Mouse (Mus musculus) MEL (cell line): ENCODE measurements around the gene Myocd. TPM values are rescaled to one million over a fixed set of nuclear protein-coding genes. Genes with fewer than 3 reads are reported as not detected.

Source experiments
- DNase-seq: peaks from one replicate; pipeline ENCODE4 v3.0.0; 2011; ENCODE audit warnings: low read depth, low spot score
- H3K27ac ChIP-seq: 2 replicates; pipeline ENCODE4 v1.5.1; 2012; ENCODE audit warnings: low read depth, mild to moderate bottlenecking, control low read depth, low read length, moderate library complexity; ENCODE audit not compliant: control insufficient read depth
- H3K27me3 ChIP-seq, 2 experiments: fragments of 150-350 bp in 1 of 2; sonication (generic) in 1 of 2; 2 replicates each; pipeline ENCODE4 v1.6.1; 2012; ENCODE audit warnings: low read length in 2 of 2, mild to moderate bottlenecking in 2 of 2, improper control_type of control experiment in 1 of 2, moderate library complexity in 1 of 2; ENCODE audit not compliant: insufficient read depth in 2 of 2, control insufficient read depth in 1 of 2
- H3K36me3 ChIP-seq, 2 experiments: 2 replicates each; pipeline ENCODE4 v1.6.1; 2012 to 2014; ENCODE audit warnings: low read length in 2 of 2, improper control_type of control experiment in 1 of 2, inconsistent platforms in 1 of 2, mild to moderate bottlenecking in 1 of 2; ENCODE audit not compliant: insufficient read depth in 2 of 2, control insufficient read depth in 1 of 2
- H3K4me1 ChIP-seq, 2 experiments: fragments of 150-350 bp in 1 of 2; sonication (generic) in 1 of 2; 2 replicates each; pipeline ENCODE4 v1.6.1; 2012; ENCODE audit warnings: low read length in 2 of 2, improper control_type of control experiment in 1 of 2, mild to moderate bottlenecking in 1 of 2; ENCODE audit not compliant: insufficient read depth in 2 of 2, control insufficient read depth in 1 of 2
- H3K4me3 ChIP-seq, 2 experiments: fragments of 150-350 bp in 1 of 2; sonication (generic) in 1 of 2; 2 replicates each; pipeline ENCODE4 v1.5.1; 2012; ENCODE audit warnings: low read depth in 2 of 2, low read length in 2 of 2, mild to moderate bottlenecking in 2 of 2, moderate library complexity in 2 of 2, control low read depth in 1 of 2, improper control_type of control experiment in 1 of 2; ENCODE audit not compliant: control insufficient read depth in 1 of 2, insufficient read depth in 1 of 2
- H3K79me2 ChIP-seq: 2 replicates; pipeline ENCODE4 v1.6.1; 2012; ENCODE audit warnings: mild to moderate bottlenecking, low read length, moderate library complexity; ENCODE audit not compliant: control insufficient read depth, poor library complexity, insufficient read depth
- H3K9ac ChIP-seq: 2 replicates; pipeline ENCODE4 v1.6.1; 2012; ENCODE audit warnings: low read depth, mild to moderate bottlenecking, control low read depth, low read length, moderate library complexity; ENCODE audit not compliant: control insufficient read depth, poor library complexity, severe bottlenecking
- H3K9me3 ChIP-seq: fragments of 150-350 bp; sonication (generic); replicated peaks from 2 replicates; pipeline ENCODE4 v1.6.1; 2012; ENCODE audit warnings: mild to moderate bottlenecking, low read length, improper control_type of control experiment, moderate library complexity; ENCODE audit not compliant: insufficient read depth
- CHD1 ChIP-seq: IDR thresholded peaks from 2 replicates; pipeline ENCODE4 v1.6.1; 2012; ENCODE audit warnings: low read depth, mild to moderate bottlenecking, inconsistent platforms, low read length, improper control_type of control experiment
- CHD2 ChIP-seq: IDR thresholded peaks from 2 replicates; pipeline ENCODE4 v1.6.1; 2011; ENCODE audit warnings: low read length, improper control_type of control experiment
- CTCF ChIP-seq, 3 experiments: IDR thresholded peaks in 2 of 3; conservative IDR thresholded peaks in 1 of 3; 2 replicates each; pipeline ENCODE4 v1.5.1; 2011 to 2012; ENCODE audit warnings: low read length in 3 of 3, low read depth in 2 of 3, mild to moderate bottlenecking in 2 of 3, improper control_type of control experiment in 1 of 3, inconsistent platforms in 1 of 3, mixed read lengths in 1 of 3, moderate library complexity in 1 of 3; ENCODE audit not compliant: control insufficient read depth in 1 of 3, insufficient read depth in 1 of 3, poor library complexity in 1 of 3, severe bottlenecking in 1 of 3
- EP300 ChIP-seq, 2 experiments: IDR thresholded peaks; 2 replicates each; pipeline ENCODE4 v1.6.1; 2011; ENCODE audit warnings: improper control_type of control experiment in 2 of 2, low read length in 2 of 2, low read depth in 1 of 2, mild to moderate bottlenecking in 1 of 2
- HCFC1 ChIP-seq: IDR thresholded peaks from 2 replicates; pipeline ENCODE4 v1.6.1; 2012; ENCODE audit warnings: low read depth, mild to moderate bottlenecking, inconsistent platforms, low read length, improper control_type of control experiment, moderate library complexity
- JUND ChIP-seq: IDR thresholded peaks from 2 replicates; pipeline ENCODE4 v1.6.1; 2011; ENCODE audit warnings: low read depth, mild to moderate bottlenecking, improper control_type of control experiment, low read length
- MAFK ChIP-seq: IDR thresholded peaks from 2 replicates; pipeline ENCODE4 v1.6.1; 2011; ENCODE audit warnings: low read depth, mild to moderate bottlenecking, low read length, improper control_type of control experiment, borderline replicate concordance
- MEF2A ChIP-seq: IDR thresholded peaks from 2 replicates; pipeline ENCODE4 v1.6.1; 2014; ENCODE audit warnings: low read depth, mild to moderate bottlenecking, inconsistent platforms, low read length, improper control_type of control experiment; ENCODE audit not compliant: poor library complexity, insufficient replicate concordance, severe bottlenecking; ENCODE audit errors: extremely low read depth
- NELFE ChIP-seq: IDR thresholded peaks from 2 replicates; pipeline ENCODE4 v1.6.1; 2011; ENCODE audit warnings: low read depth, low read length, improper control_type of control experiment
- POLR2A ChIP-seq, 2 experiments: IDR thresholded peaks; 2 replicates each; pipeline ENCODE4 v1.6.1; 2011 to 2012; ENCODE audit warnings: low read length in 2 of 2, mild to moderate bottlenecking in 2 of 2, control low read depth in 1 of 2, improper control_type of control experiment in 1 of 2, low read depth in 1 of 2, moderate library complexity in 1 of 2; ENCODE audit not compliant: control insufficient read depth in 1 of 2, insufficient read depth in 1 of 2, poor library complexity in 1 of 2
- RAD21 ChIP-seq: IDR thresholded peaks from 2 replicates; pipeline ENCODE4 v1.6.1; 2011; ENCODE audit warnings: mild to moderate bottlenecking, low read depth, low read length, improper control_type of control experiment
- RCOR1 ChIP-seq: IDR thresholded peaks from 2 replicates; pipeline ENCODE4 v1.6.1; 2012; ENCODE audit warnings: low read depth, mild to moderate bottlenecking, inconsistent platforms, low read length, improper control_type of control experiment
- SIN3A ChIP-seq: IDR thresholded peaks from 2 replicates; pipeline ENCODE4 v1.6.1; 2012; ENCODE audit warnings: low read length, improper control_type of control experiment, inconsistent platforms
- SMC3 ChIP-seq: IDR thresholded peaks from 2 replicates; pipeline ENCODE4 v1.6.1; 2011; ENCODE audit warnings: low read depth, low read length, improper control_type of control experiment
- TAL1 ChIP-seq: IDR thresholded peaks from 2 replicates; pipeline ENCODE4 v1.6.1; 2012; ENCODE audit warnings: mild to moderate bottlenecking, inconsistent platforms, low read length, moderate library complexity, mixed read lengths
- TBP ChIP-seq: IDR thresholded peaks from 2 replicates; pipeline ENCODE4 v1.8.0; 2011; ENCODE audit warnings: low read depth, low read length, improper control_type of control experiment
- TCF12 ChIP-seq: IDR thresholded peaks from 2 replicates; pipeline ENCODE4 v1.6.1; 2014; ENCODE audit warnings: low read depth, mild to moderate bottlenecking, inconsistent platforms, low read length, improper control_type of control experiment, moderate library complexity
- UBTF ChIP-seq: IDR thresholded peaks from 2 replicates; pipeline ENCODE4 v1.6.1; 2012; ENCODE audit warnings: low read depth, mild to moderate bottlenecking, inconsistent platforms, low read length, improper control_type of control experiment, moderate library complexity, borderline replicate concordance; ENCODE audit not compliant: insufficient read depth
- USF2 ChIP-seq, 2 experiments: IDR thresholded peaks; 2 replicates each; pipeline ENCODE4 v1.6.1; 2011 to 2012; ENCODE audit warnings: improper control_type of control experiment in 2 of 2, low read length in 2 of 2, borderline replicate concordance in 1 of 2, inconsistent platforms in 1 of 2, low read depth in 1 of 2, mild to moderate bottlenecking in 1 of 2; ENCODE audit not compliant: insufficient read depth in 1 of 2
- ZKSCAN1 ChIP-seq: IDR thresholded peaks from 2 replicates; pipeline ENCODE4 v1.6.1; 2012; ENCODE audit warnings: low read depth, mild to moderate bottlenecking, inconsistent platforms, low read length, improper control_type of control experiment, moderate library complexity
- polyA plus RNA-seq, 2 experiments: library from polyadenylated mRNA; stranded (reverse) in 1 of 2; unstranded in 1 of 2; fragments of >175 nt in 1 of 2; fragments of >200 nt in 1 of 2; gene quantifications; 2 replicates each; pipeline versions ENCODE4 v1.2.1 to v1.2.4; 2012; ENCODE audit warnings: low replicate concordance in 2 of 2, low read depth in 1 of 2; ENCODE audit not compliant: insufficient read length in 2 of 2, insufficient read depth in 1 of 2, missing spikeins in 1 of 2
- total RNA-seq: library from RNA; depleted of rRNA; stranded (reverse); fragments of 300-350 nt; gene quantifications from 2 replicates; pipeline ENCODE4 v1.2.3, GENCODE M21; 2012

Myocd gene
- total and polyA plus RNA-seq, 3 experiments: not detected

GRCm38 (mm10) chr11:65148441-65148840 is 121.3 kb downstream of the Myocd start:
- H3K9ac ChIP-seq: no peak overlapping the region
- no peaks in the 10 kb centered on the region for H3K9me3 ChIP-seq
- DNase-seq: no peak
- no peak overlapping the region for H3K27ac ChIP-seq
- H3K79me2 ChIP-seq: no peaks in the 10 kb centered on the region
- TF ChIP-seq MAFK (no peak), ZKSCAN1 (no peak), RAD21 (no peak), POLR2A (IDR thresholded peaks at IDR 0.05; ENCODE audit: control insufficient read depth in 1 of 2, insufficient read depth in 1 of 2, low read depth in 1 of 2, low read length in 2 of 2, poor library complexity in 1 of 2) (no peak), TBP (no peak), NELFE (no peak), USF2 (IDR thresholded peaks at IDR 0.05; ENCODE audit: borderline replicate concordance in 1 of 2, insufficient read depth in 1 of 2, low read depth in 1 of 2, low read length in 2 of 2) (no peak)
- H3K27me3 ChIP-seq: no peaks in the 10 kb centered on the region
- H3K4me1 ChIP-seq: no peaks in the 10 kb centered on the region
- no peaks in the 10 kb centered on the region for H3K36me3 ChIP-seq
- no peak overlapping the region for H3K4me3 ChIP-seq

GRCm38 (mm10) chr11:65142838-65143417 is 126.9 kb downstream of the Myocd start:
- H3K9me3 ChIP-seq: no peaks in the 10 kb centered on the region
- DNase-seq: no peak
- H3K4me3 ChIP-seq: no peak overlapping the region

GRCm38 (mm10) chr11:65139030-65139429 is 130.8 kb downstream of the Myocd start:
- no peaks in the 10 kb centered on the region for H3K36me3 ChIP-seq
- no peaks in the 10 kb centered on the region for H3K27me3 ChIP-seq
- TF ChIP-seq MEF2A: no peak
- no peak for TF ChIP-seq TAL1
- TF ChIP-seq USF2 (IDR thresholded peaks at IDR 0.05; ENCODE audit: borderline replicate concordance in 1 of 2, insufficient read depth in 1 of 2, low read depth in 1 of 2, low read length in 2 of 2): no peak
- TF ChIP-seq RCOR1: no peak
- TF ChIP-seq CTCF (IDR thresholded peaks at IDR 0.05 in 2 of 3, conservative IDR thresholded peaks at IDR 0.05 in 1 of 3; ENCODE audit: control insufficient read depth in 1 of 3, insufficient read depth in 1 of 3, low read depth in 2 of 3, low read length in 3 of 3, poor library complexity in 1 of 3, severe bottlenecking in 1 of 3): no peak
- TF ChIP-seq CHD1: no peak
- TF ChIP-seq SMC3: no peak
- no peak for TF ChIP-seq HCFC1
- TF ChIP-seq JUND: no peak
- TF ChIP-seq POLR2A (IDR thresholded peaks at IDR 0.05; ENCODE audit: control insufficient read depth in 1 of 2, insufficient read depth in 1 of 2, low read depth in 1 of 2, low read length in 2 of 2, poor library complexity in 1 of 2): no peak
- no peak for TF ChIP-seq CHD2
- TF ChIP-seq, all 39 proteins: peak for 0
- no peak overlapping the region for H3K27ac ChIP-seq
- no peak for DNase-seq
- no peak overlapping the region for H3K4me3 ChIP-seq
- no peak overlapping the region for H3K9ac ChIP-seq
- no peaks in the 10 kb centered on the region for H3K4me1 ChIP-seq
- H3K9me3 ChIP-seq: no peaks in the 10 kb centered on the region
- H3K79me2 ChIP-seq: no peaks in the 10 kb centered on the region

More at GRCm38 (mm10) chr11:65142838-65143417, 126.9 kb downstream of the Myocd start:
- H3K4me1 ChIP-seq: no peaks in the 10 kb centered on the region
- TF ChIP-seq SIN3A (no peak), EP300 (IDR thresholded peaks at IDR 0.05; ENCODE audit: low read depth in 1 of 2, low read length in 2 of 2) (no peak), UBTF (no peak), NELFE (no peak), MEF2A (no peak), TCF12 (no peak)
- TF ChIP-seq, all 39 proteins: peak for 0
- Histone ChIP-seq H3K36me3 (no peaks in the 10 kb centered on the region), H3K9ac (no peak overlapping the region), H3K27me3 (no peaks in the 10 kb centered on the region), H3K27ac (no peak overlapping the region), H3K79me2 (no peaks in the 10 kb centered on the region)
